Mouse (Mus musculus): ENCODE measurements at regions not wholly inside any gene's neighbourhood (a gene's known extent, or its start where the extent isn't known, plus 50 kb on each side); places are given as distances from the start of the nearest gene placed in this dataset.

GRCm38 (mm10) chr12:9271484-9271883 lies 241.7 kb downstream of the Ttc32 start:
- Histone ChIP-seq H3K4me1 (ENCODE audit: control insufficient read depth in 1 of 2, insufficient read depth in 2 of 2) (no peaks in the 10 kb centered on the region), H3K36me3 (replicated peaks in 1 of 2; ENCODE audit: control insufficient read depth in 1 of 2, insufficient read depth in 1 of 2, low read length in 1 of 2) (no peaks in the 10 kb centered on the region), H3K27ac (ENCODE audit: insufficient read depth, low read depth) (no peak overlapping the region), H3K9ac (ENCODE audit: insufficient read depth, low read depth) (no peak overlapping the region), H3K4me3 (replicated peaks in 1 of 3; ENCODE audit: low read depth in 2 of 3, low read length in 2 of 3, poor library complexity in 1 of 3) (no peak overlapping the region), H3K27me3 (replicated peaks) (no peaks in the 10 kb centered on the region), H3K4me2 (ENCODE audit: insufficient read depth, low read depth, poor library complexity, severe bottlenecking) (no peak overlapping the region), H3K9me3 (replicated peaks; ENCODE audit: low read length) (no peaks in the 10 kb centered on the region), H3K79me2 (replicated peaks; ENCODE audit: control insufficient read depth, extremely low read depth, insufficient read depth, poor library complexity, severe bottlenecking) (no peaks in the 10 kb centered on the region)
- TF ChIP-seq ZKSCAN1 (IDR thresholded peaks at IDR 0.05; ENCODE audit: borderline replicate concordance, low read depth, low read length): no peak
- no peak for TF ChIP-seq MAX (IDR thresholded peaks at IDR 0.05; ENCODE audit: low read length)
- no peak for TF ChIP-seq ZC3H11A (IDR thresholded peaks at IDR 0.05; ENCODE audit: low read depth, low read length)
- TF ChIP-seq RCOR1 (conservative IDR thresholded peaks at IDR 0.05; ENCODE audit: low read depth, low read length): no peak
- TF ChIP-seq ETS1 (conservative IDR thresholded peaks at IDR 0.05; ENCODE audit: low read depth, low read length): no peak
- TF ChIP-seq USF1 (IDR thresholded peaks at IDR 0.05; ENCODE audit: low read depth, low read length): no peak
- TF ChIP-seq ELF1 (IDR thresholded peaks at IDR 0.05; ENCODE audit: low read depth, low read length): no peak
- TF ChIP-seq EP300 (IDR thresholded peaks at IDR 0.05; ENCODE audit: low read length): no peak
- TF ChIP-seq PAX5 (IDR thresholded peaks at IDR 0.05; ENCODE audit: low read length): no peak
- TF ChIP-seq GABPA (IDR thresholded peaks at IDR 0.05; ENCODE audit: insufficient replicate concordance, low read depth, low read length): no peak
- no peak for DNase-seq (ENCODE audit: extremely low read depth)
- in situ Hi-C loops (cut with MboI; ENCODE audit: low pct_ligation_motif_present, low pct_unique_long_range_greater_than_20kb, low sequenced_read_pairs) (no loop called here), dilution Hi-C loops (cut with MboI; ENCODE audit: extremely low pct_ligation_motif_present, extremely low pct_unique_long_range_greater_than_20kb, low sequenced_read_pairs) (no loop called here)

GRCm38 (mm10) chr12:9274181-9274580 lies 244.4 kb downstream of the Ttc32 start:
- no peak for TF ChIP-seq ELF1 (IDR thresholded peaks at IDR 0.05; ENCODE audit: low read depth, low read length)
- no peak for TF ChIP-seq POLR2A (IDR thresholded peaks at IDR 0.05; ENCODE audit: low read depth, low read length)
- no peak for TF ChIP-seq USF1 (IDR thresholded peaks at IDR 0.05; ENCODE audit: low read depth, low read length)
- no peak for TF ChIP-seq NELFE (IDR thresholded peaks at IDR 0.05; ENCODE audit: low read depth, low read length)
- TF ChIP-seq BHLHE40 (IDR thresholded peaks at IDR 0.05; ENCODE audit: low read depth, low read length): no peak
- TF ChIP-seq MYC (IDR thresholded peaks at IDR 0.05; ENCODE audit: low read depth, low read length): no peak
- TF ChIP-seq KAT2A (IDR thresholded peaks at IDR 0.05; ENCODE audit: insufficient replicate concordance, low read length): no peak
- TF ChIP-seq ZKSCAN1 (IDR thresholded peaks at IDR 0.05; ENCODE audit: borderline replicate concordance, low read depth, low read length): no peak
- no peak for TF ChIP-seq USF2 (conservative IDR thresholded peaks at IDR 0.05; ENCODE audit: low read depth, low read length)
- no peak for TF ChIP-seq EP300 (IDR thresholded peaks at IDR 0.05; ENCODE audit: low read length)
- TF ChIP-seq POLR2AphosphoS2 (IDR thresholded peaks at IDR 0.05; ENCODE audit: low read depth, low read length): no peak
- Histone ChIP-seq H3K4me3 (replicated peaks in 1 of 3; ENCODE audit: low read depth in 2 of 3, low read length in 2 of 3, poor library complexity in 1 of 3) (no peak overlapping the region), H3K4me2 (ENCODE audit: insufficient read depth, low read depth, poor library complexity, severe bottlenecking) (no peak overlapping the region), H3K4me1 (ENCODE audit: control insufficient read depth in 1 of 2, insufficient read depth in 2 of 2) (no peaks in the 10 kb centered on the region), H3K9me3 (replicated peaks; ENCODE audit: low read length) (no peaks in the 10 kb centered on the region), H3K9ac (ENCODE audit: insufficient read depth, low read depth) (no peak overlapping the region), H3K27me3 (replicated peaks) (no peaks in the 10 kb centered on the region), H3K36me3 (replicated peaks in 1 of 2; ENCODE audit: control insufficient read depth in 1 of 2, insufficient read depth in 1 of 2, low read length in 1 of 2) (no peaks in the 10 kb centered on the region), H3K27ac (ENCODE audit: insufficient read depth, low read depth) (no peak overlapping the region), H3K79me2 (replicated peaks; ENCODE audit: control insufficient read depth, extremely low read depth, insufficient read depth, poor library complexity, severe bottlenecking) (no peaks in the 10 kb centered on the region)
- dilution Hi-C loops (cut with MboI; ENCODE audit: extremely low pct_ligation_motif_present, extremely low pct_unique_long_range_greater_than_20kb, low sequenced_read_pairs) (no loop called here), in situ Hi-C loops (cut with MboI; ENCODE audit: low pct_ligation_motif_present, low pct_unique_long_range_greater_than_20kb, low sequenced_read_pairs) (no loop called here)
- DNase-seq (ENCODE audit: extremely low read depth): no peak
